Comparison of ENCODE assay signal across 8 mouse cellular contexts in genomic region chr4:147431696-147432442, GRCm38 (mm10).
DNase-seq lines count a peak whose midpoint lies in the region; ATAC-seq lines count a peak whose summit lies in the region.
"Not testable (repeated sequence)": the region's sequence is repeated elsewhere in the genome, so short reads cannot be mapped to it uniquely, and the experiment has no call there.

No protein-coding gene starts in this region.

- not testable (repeated sequence) for DNase-seq in embryonic facial prominence, embryonic 14.5 days (ENCODE audit: low spot score); liver, embryonic 13.5 days
- DNase-seq in hindbrain, embryonic 11.5 days (ENCODE audit: low spot score), result peak; percentile 19
- peak; percentile 19 for DNase-seq in midbrain, embryonic 10.5 days (ENCODE audit: low spot score)

- H3K27ac ChIP-seq in embryonic facial prominence, embryonic 14.5 days (replicated peaks; ENCODE audit: low read depth, low read length); hindbrain, embryonic 11.5 days (ENCODE audit: low read depth, low read length); kidney, embryonic 14.5 days (ENCODE audit: low read depth, low read length); liver, embryonic 13.5 days; midbrain, embryonic 10.5 days (replicated peaks); neural tube, embryonic 15.5 days (replicated peaks): not testable (repeated sequence)

- peak; percentile 2 for ATAC-seq in CD4-positive, CD25-positive, alpha-beta regulatory T cell, adult 4 months
- peak; percentile 28 for ATAC-seq in embryonic facial prominence, embryonic 14.5 days (ENCODE audit: low read depth)
- 0 out of 2 replicates have a peak, but pooled peaks have one; percentile 6 for ATAC-seq in frontal cortex, adult (ENCODE audit: low TSS enrichment)
- ATAC-seq in hindbrain, embryonic 11.5 days (ENCODE audit: low FRiP score), result peak; percentile 37
- peak; percentile 25 for ATAC-seq in kidney, embryonic 14.5 days (ENCODE audit: low FRiP score, low TSS enrichment)
- peak; percentile 42 for ATAC-seq in liver, embryonic 13.5 days (ENCODE audit: low read depth)
- peak; percentile 30; the same call in 1 of the 2 replicates for ATAC-seq in neural tube, embryonic 15.5 days (ENCODE audit: low FRiP score)

- H3K9me3 ChIP-seq in embryonic facial prominence, embryonic 14.5 days (ENCODE audit: control insufficient read depth, low read length), result peaks cover 58% of the 10 kb centered on the region
- peaks cover 23% of the 10 kb centered on the region for H3K9me3 ChIP-seq in hindbrain, embryonic 11.5 days (ENCODE audit: control insufficient read depth, low read length)
- peaks cover 32% of the 10 kb centered on the region for H3K9me3 ChIP-seq in kidney, embryonic 14.5 days (ENCODE audit: control insufficient read depth, low read length)
- H3K9me3 ChIP-seq in liver, embryonic 13.5 days (replicated peaks), result peaks cover 14% of the 10 kb centered on the region
- peaks cover 44% of the 10 kb centered on the region for H3K9me3 ChIP-seq in midbrain, embryonic 10.5 days (replicated peaks)
- H3K9me3 ChIP-seq in neural tube, embryonic 15.5 days (replicated peaks), result peaks cover 27% of the 10 kb centered on the region

- H3K36me3 ChIP-seq in embryonic facial prominence, embryonic 14.5 days (ENCODE audit: control insufficient read depth, insufficient read depth, low read length); hindbrain, embryonic 11.5 days (ENCODE audit: control insufficient read depth, insufficient read depth, low read length); kidney, embryonic 14.5 days (ENCODE audit: control insufficient read depth, insufficient read depth, low read length); liver, embryonic 13.5 days; midbrain, embryonic 10.5 days; neural tube, embryonic 15.5 days: not testable (repeated sequence)

- not testable (repeated sequence) for H3K4me2 ChIP-seq in embryonic facial prominence, embryonic 14.5 days (ENCODE audit: low read depth, low read length); hindbrain, embryonic 11.5 days (replicated peaks; ENCODE audit: low read depth, low read length); kidney, embryonic 14.5 days (replicated peaks; ENCODE audit: low read depth, low read length); liver, embryonic 13.5 days; neural tube, embryonic 15.5 days

- H3K4me1 ChIP-seq in embryonic facial prominence, embryonic 14.5 days (ENCODE audit: control insufficient read depth, insufficient read depth, low read length); hindbrain, embryonic 11.5 days (replicated peaks; ENCODE audit: control insufficient read depth, insufficient read depth, low read length); kidney, embryonic 14.5 days (ENCODE audit: control insufficient read depth, insufficient read depth, low read length); liver, embryonic 13.5 days (replicated peaks); midbrain, embryonic 10.5 days; neural tube, embryonic 15.5 days: not testable (repeated sequence)

- H3K27me3 ChIP-seq in embryonic facial prominence, embryonic 14.5 days (replicated peaks; ENCODE audit: control insufficient read depth, insufficient read depth, low read length); hindbrain, embryonic 11.5 days (ENCODE audit: control insufficient read depth, insufficient read depth, low read length); kidney, embryonic 14.5 days (ENCODE audit: control insufficient read depth, insufficient read depth, low read length); liver, embryonic 13.5 days; midbrain, embryonic 10.5 days (ENCODE audit: low read depth, poor library complexity, severe bottlenecking); neural tube, embryonic 15.5 days (replicated peaks): not testable (repeated sequence)

- H3K4me3 ChIP-seq in embryonic facial prominence, embryonic 14.5 days (ENCODE audit: low read depth, low read length); hindbrain, embryonic 11.5 days (ENCODE audit: low read depth, low read length); kidney, embryonic 14.5 days (ENCODE audit: low read length); liver, embryonic 13.5 days (replicated peaks); midbrain, embryonic 10.5 days; neural tube, embryonic 15.5 days (replicated peaks): not testable (repeated sequence)

- 69% methylated on average over 3 of the region's 3 CpGs for WGBS in embryonic facial prominence, embryonic 14.5 days
- WGBS in hindbrain, embryonic 11.5 days, result 75% methylated on average over 3 of the region's 3 CpGs
- 80% methylated on average over 3 of the region's 3 CpGs for WGBS in kidney, embryonic 14.5 days
- WGBS in liver, embryonic 13.5 days (ENCODE audit: insufficient replicate concordance), result 52% methylated on average over 3 of the region's 3 CpGs
- WGBS in midbrain, embryonic 10.5 days, result 78% methylated on average over 3 of the region's 3 CpGs
- WGBS in neural tube, embryonic 15.5 days, result 80% methylated on average over 3 of the region's 3 CpGs

- not testable (repeated sequence) for H3K9ac ChIP-seq in embryonic facial prominence, embryonic 14.5 days (ENCODE audit: low read depth, low read length); hindbrain, embryonic 11.5 days (ENCODE audit: low read depth, low read length); kidney, embryonic 14.5 days (ENCODE audit: low read depth, low read length); liver, embryonic 13.5 days; neural tube, embryonic 15.5 days (replicated peaks)
